Mouse (Mus musculus): ENCODE measurements around the gene Hist1h3b.
"Not testable (repeated sequence)": the region's sequence is repeated elsewhere in the genome, so short reads cannot be mapped to it uniquely, and the experiment has no call there.

Hist1h3b gene

GRCm38 (mm10) chr13:23752067-23752741, at the start of gene Hist1h3b:
Gene Hist1h3b, plus strand, starts transcription at chr13:23752267.
- peak; percentile 75 for DNase-seq

DNA sequence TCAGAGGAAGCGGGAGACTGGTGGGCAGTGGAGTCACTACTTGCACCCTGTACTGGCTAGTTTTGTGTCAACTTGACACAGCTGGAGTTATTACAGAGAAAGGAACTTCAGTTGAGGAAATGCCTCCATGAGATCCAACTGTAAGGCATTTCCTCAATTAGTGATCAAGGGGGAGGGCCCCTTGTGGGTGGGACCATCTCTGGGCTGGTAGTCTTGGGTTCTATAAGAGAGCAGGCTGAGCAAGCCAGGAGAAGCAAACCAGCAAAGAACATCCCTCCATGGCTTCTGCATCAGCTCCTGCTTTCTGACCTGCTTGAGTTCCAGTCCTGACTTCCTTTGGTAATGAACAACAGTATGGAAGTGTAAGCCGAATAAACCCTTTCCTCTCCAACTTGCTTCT, 49.3 kb upstream of the Hist1h3b start:
- not testable (repeated sequence) for DNase-seq

DNA sequence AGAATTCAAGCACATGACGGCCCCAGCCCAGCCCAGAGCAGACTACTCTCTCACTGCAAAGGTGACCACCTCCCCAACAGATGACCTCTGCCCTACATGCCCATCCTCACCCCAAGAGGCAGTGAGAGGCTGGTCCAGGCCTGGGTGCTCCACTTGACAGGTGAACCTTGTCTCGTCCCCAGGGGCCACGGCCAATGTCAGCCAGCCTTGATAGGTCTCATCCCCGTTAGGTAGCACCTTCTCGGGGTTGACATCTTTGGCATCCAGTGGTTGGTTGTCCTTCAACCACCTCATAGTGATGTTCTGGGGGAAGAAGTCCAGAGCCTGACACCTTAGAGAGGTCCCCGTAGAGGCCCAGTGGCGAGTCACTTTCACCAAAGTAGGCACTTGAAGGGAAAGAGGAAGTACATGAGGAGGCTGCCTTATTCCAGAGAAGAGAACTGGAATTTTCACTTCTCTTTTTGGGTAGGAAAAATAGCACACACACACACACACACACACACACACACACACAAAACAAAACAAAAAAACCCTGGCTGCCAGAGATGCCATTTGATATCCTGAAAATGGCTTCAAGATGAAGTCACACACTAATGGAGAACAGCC, 46.2 kb upstream of the Hist1h3b start:
- no peak for DNase-seq

GRCm38 (mm10) chr13:23706771-23707170, 45.3 kb upstream of the Hist1h3b start:
- no peak for DNase-seq

DNA sequence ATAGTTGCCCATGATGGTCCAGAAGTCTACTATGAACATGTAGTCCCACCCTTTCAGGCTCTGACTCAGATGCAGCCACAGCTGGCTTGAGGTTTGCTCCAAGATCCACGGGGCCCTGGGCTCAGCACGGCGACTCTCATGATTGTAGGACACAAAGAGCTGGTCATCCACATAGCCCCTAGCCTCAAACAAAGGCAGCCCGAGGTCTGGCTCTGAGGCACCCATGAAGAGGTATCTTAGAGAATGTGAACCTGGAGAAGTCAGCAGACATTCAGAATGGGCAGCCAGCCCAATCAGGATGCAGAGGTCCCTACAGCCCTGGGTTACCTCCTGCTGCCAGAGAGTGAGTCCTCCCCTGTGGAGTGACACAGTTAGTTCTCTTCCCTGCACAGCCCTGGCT, 44.0 kb upstream of the Hist1h3b start:
- no peak for DNase-seq

- no peak for DNase-seq
Measured at GRCm38 (mm10) chr13:23708654-23709053, 43.4 kb upstream of the Hist1h3b start.

- no peak for DNase-seq
Measured at GRCm38 (mm10) chr13:23709714-23710373, 42.2 kb upstream of the Hist1h3b start.

- no peak for DNase-seq
Measured at GRCm38 (mm10) chr13:23710374-23711089, 41.5 kb upstream of the Hist1h3b start, which contains the start of gene Hfe. Gene Hfe, minus strand, starts transcription at chr13:23710854.

GRCm38 (mm10) chr13:23716261-23717042, 35.6 kb upstream of the Hist1h3b start:
- no peak for DNase-seq

GRCm38 (mm10) chr13:23717176-23717575, 34.9 kb upstream of the Hist1h3b start:
- no peak for DNase-seq

- not testable (repeated sequence) for DNase-seq
Measured at GRCm38 (mm10) chr13:23717593-23718245, 34.3 kb upstream of the Hist1h3b start.

DNA sequence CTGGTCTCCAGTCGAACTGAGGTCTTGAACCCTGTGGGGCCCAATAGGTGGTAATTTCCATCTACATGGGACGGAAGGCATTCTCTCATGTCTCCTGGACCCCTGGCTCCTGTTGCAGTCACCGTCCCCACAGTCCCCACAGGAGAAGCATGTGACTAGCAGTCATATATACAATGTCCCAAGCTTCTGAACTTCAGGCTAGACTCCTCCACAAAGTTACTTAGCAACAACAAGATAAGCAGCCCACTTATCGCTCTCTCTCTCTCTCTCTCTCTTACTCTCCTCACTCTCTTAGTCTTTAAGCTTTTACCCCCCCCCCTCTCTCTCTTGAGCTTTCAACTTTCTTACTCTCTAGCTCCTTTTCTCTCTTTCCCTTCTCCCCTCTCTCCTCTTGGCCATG, 27.8 kb upstream of the Hist1h3b start:
- DNase-seq = no peak

DNA sequence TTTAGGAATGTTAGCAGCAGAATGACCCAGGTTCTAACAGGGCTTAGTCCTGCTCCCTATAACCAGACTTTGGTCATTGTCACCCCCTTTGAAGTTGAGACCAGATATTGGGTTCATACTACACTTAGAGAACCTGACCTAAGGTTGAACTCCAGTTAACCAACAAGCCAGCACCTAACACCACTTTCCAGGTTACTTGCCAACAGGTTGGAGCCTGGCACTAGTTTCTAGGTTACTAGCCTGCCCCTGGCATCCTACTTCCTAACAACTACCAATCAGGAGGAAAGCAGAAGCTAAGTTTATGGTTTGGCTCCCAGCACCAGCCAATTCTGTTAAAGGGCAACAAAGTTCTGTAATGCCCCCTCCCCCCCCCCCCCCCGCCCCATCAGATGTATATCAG, 26.9 kb upstream of the Hist1h3b start:
- no peak for DNase-seq

- no peak for DNase-seq
Measured at GRCm38 (mm10) chr13:23728472-23729191, 23.4 kb upstream of the Hist1h3b start.

DNA sequence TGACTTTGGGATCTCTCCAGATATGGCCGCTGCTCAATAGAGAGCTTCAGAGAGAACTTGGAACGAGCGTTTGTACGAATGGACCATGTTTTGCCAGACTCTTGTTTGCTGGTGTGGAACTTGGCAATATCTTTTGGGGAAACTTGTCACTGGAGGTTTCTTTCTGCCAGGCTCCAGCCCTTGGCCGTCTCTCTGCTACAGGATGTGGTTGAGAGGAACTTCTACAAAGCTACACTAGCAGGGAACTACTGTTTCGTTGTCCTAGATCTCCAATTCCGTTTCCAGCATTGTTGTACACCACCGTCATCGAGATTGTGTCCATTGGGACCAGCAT, 22.9 kb upstream of the Hist1h3b start:
- no peak for DNase-seq

- DNase-seq = no peak
Measured at GRCm38 (mm10) chr13:23729706-23730105, 22.4 kb upstream of the Hist1h3b start.

DNA sequence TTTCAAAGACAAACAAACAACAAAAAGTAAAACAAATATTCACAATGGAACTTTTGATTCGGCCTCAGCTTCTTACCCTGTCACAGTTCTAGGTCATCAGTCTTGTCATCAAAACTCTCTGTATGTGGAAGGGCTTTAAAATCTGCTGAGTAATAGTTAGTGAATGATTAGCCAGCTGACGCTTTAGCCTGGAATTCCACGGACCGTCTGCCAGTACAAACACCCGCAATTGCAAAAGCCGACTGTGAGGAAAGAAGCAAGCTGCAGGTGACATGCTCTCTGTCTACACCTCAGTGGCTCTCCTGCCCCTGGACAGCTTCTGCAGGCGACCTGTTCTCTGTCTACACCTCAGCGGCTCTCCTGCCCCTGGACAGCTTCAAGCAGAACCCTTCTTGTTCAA, 21.6 kb upstream of the Hist1h3b start:
- no peak for DNase-seq

GRCm38 (mm10) chr13:23732156-23732804, 19.8 kb upstream of the Hist1h3b start:
- no peak for DNase-seq

- no peak for DNase-seq
Measured at GRCm38 (mm10) chr13:23737091-23737490, 15.0 kb upstream of the Hist1h3b start.

- DNase-seq = peak; percentile 24
Measured at GRCm38 (mm10) chr13:23738041-23738440, 14.0 kb upstream of the Hist1h3b start.

- DNase-seq = peak; percentile 85
Measured at GRCm38 (mm10) chr13:23738677-23739068, 13.4 kb upstream of the Hist1h3b start, which contains the start of gene Hist1h1c. Gene Hist1h1c, plus strand, starts transcription at chr13:23738808.

Data from cerebellum, adult 9-11 months (tissue).